Mouse (Mus musculus): ENCODE data around the gene Ell. TPM values are rescaled to one million over a fixed set of nuclear protein-coding genes. Genes with fewer than 3 reads are reported as not detected.
A peak's percentile ranks its signal among the peaks of the same experiment; 100 is the strongest.

Ell gene
- total and polyA plus RNA-seq, 2 experiments = 10.0 to 25.0 TPM

DNA sequence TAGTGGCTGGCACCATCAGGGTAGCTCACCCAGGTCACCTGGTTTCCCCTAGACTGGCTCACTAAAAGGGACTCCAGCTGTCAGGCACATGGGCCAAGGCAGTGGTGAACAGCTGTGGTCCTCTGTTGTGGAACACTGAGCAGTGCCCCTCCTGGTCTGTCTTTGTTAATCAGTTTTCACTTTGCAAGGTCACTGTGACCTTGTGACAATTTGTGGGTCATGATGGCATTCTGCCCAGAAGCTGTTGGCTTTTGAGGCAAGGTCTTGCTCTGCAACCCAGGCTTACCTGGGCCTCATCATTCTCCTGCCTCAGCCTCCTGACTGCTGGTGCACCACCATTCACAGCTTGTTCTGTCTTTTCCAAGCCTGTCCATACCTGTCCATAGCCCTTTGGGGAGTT, 31.1 kb downstream of the Ell start:
- Histone ChIP-seq H3K4me3 (ENCODE audit: insufficient read depth, low read depth, low read length) (no peak overlapping the region), H3K4me1 (ENCODE audit: control insufficient read depth, insufficient read depth, low read length) (peaks cover 22% of the 10 kb centered on the region), H3K27ac (replicated peaks; ENCODE audit: insufficient read depth, low read depth, low read length) (no peak overlapping the region), H3K79me2 (ENCODE audit: control insufficient read depth, insufficient read depth, low read length) (peaks cover 52% of the 10 kb centered on the region), H3K9ac (ENCODE audit: low read depth, low read length) (no peak overlapping the region), H3K36me3 (ENCODE audit: control insufficient read depth, insufficient read depth, low read length) (peaks cover 3% of the 10 kb centered on the region; the same call in 1 of the 2 replicates), H3K27me3 (ENCODE audit: control insufficient read depth, insufficient read depth, low read length) (no peaks in the 10 kb centered on the region)
- no peak for TF ChIP-seq POLR2A (IDR thresholded peaks at IDR 0.05; ENCODE audit: extremely low read depth, insufficient read depth, low read length)
- no peak for TF ChIP-seq CTCF (IDR thresholded peaks at IDR 0.05; ENCODE audit: low read depth, low read length)
- no peak for DNase-seq (ENCODE audit: extremely low read depth, low read depth, low spot score)

DNA sequence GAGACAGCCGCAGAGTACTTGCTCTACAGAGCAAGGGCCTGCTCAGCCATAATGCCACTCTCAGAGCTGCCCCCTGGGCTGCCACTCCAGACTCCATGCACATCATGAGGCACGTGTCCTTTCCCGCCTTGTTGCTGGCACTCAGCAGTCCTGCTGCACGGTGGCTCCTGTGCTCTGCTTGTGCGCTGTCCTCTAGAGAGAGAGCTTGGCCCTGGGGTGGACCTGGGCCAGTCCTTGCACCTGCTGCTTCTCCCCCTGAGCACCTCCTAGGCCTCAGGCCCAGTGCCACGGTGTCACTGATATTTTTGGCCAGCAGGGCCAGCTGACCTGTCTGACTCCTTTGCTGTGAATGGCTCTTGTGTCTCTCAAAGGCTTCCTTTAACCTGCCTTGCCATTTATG, 31.7 kb downstream of the Ell start:
- H3K79me2 ChIP-seq (ENCODE audit: control insufficient read depth, insufficient read depth, low read length) = peaks cover 48% of the 10 kb centered on the region
- H3K36me3 ChIP-seq (ENCODE audit: control insufficient read depth, insufficient read depth, low read length) = peaks cover 3% of the 10 kb centered on the region; the same call in 1 of the 2 replicates
- no peak for TF ChIP-seq CTCF (IDR thresholded peaks at IDR 0.05; ENCODE audit: low read depth, low read length)
- no peak for TF ChIP-seq POLR2A (IDR thresholded peaks at IDR 0.05; ENCODE audit: extremely low read depth, insufficient read depth, low read length)
- no peak overlapping the region for H3K27ac ChIP-seq (replicated peaks; ENCODE audit: insufficient read depth, low read depth, low read length)
- no peaks in the 10 kb centered on the region for H3K27me3 ChIP-seq (ENCODE audit: control insufficient read depth, insufficient read depth, low read length)
- no peak overlapping the region for H3K4me3 ChIP-seq (ENCODE audit: insufficient read depth, low read depth, low read length)
- H3K4me1 ChIP-seq (ENCODE audit: control insufficient read depth, insufficient read depth, low read length) = peaks cover 17% of the 10 kb centered on the region
- no peak for DNase-seq (ENCODE audit: extremely low read depth, low read depth, low spot score)
- no peak overlapping the region for H3K9ac ChIP-seq (ENCODE audit: low read depth, low read length)
- WGBS = 53% methylated on average over 6 of the region's 6 CpGs

DNA sequence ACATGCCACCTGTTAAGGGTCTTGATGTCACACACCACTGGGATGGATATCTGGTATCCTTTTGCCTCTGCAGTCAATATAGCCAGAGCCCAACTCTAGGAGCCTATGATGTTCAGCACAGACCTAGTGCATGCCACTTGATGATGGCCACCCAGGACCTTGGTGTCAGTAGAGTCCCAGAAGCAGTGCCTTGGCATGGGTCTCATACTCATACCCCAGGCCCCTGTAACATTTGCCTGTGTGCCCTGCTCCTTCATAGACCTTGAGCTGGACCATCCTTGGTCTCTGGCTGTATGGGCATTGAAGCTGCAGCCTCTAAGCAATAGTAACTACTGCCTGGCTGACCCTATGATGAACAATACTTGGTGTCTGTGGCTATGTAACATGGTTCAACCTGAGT, 35.0 kb downstream of the Ell start:
- H3K79me2 ChIP-seq (ENCODE audit: control insufficient read depth, insufficient read depth, low read length) = peaks cover 36% of the 10 kb centered on the region
- DNase-seq (ENCODE audit: extremely low read depth, low read depth, low spot score) = no peak
- H3K36me3 ChIP-seq (ENCODE audit: control insufficient read depth, insufficient read depth, low read length) = peaks cover 9% of the 10 kb centered on the region; the same call in 1 of the 2 replicates

DNA sequence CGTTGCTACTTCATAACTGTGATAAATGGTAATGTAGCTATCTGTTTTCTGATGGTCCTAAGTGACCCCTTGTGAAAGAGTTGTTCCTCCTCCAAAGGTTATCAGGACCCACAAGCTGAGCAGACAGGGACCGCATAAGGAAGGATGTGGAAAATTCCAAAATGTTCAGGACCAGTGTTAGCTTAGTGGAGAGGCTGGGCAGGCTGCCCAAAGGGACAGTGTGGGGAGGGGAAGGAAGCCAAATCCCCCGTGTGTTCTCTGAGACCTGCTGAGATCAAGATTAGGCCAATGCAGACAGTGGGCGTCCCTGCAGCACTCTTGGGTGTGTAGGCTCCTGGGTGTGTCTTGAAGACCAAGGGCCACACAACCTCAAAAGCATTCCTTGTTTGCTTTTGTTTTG, 35.7 kb downstream of the Ell start:
- Histone ChIP-seq H3K27ac (replicated peaks; ENCODE audit: insufficient read depth, low read depth, low read length) (no peak overlapping the region), H3K4me1 (ENCODE audit: control insufficient read depth, insufficient read depth, low read length) (peaks cover 8% of the 10 kb centered on the region), H3K36me3 (ENCODE audit: control insufficient read depth, insufficient read depth, low read length) (peaks cover 12% of the 10 kb centered on the region; the same call in 1 of the 2 replicates), H3K9ac (ENCODE audit: low read depth, low read length) (no peak overlapping the region), H3K4me3 (ENCODE audit: insufficient read depth, low read depth, low read length) (no peak overlapping the region), H3K27me3 (ENCODE audit: control insufficient read depth, insufficient read depth, low read length) (no peaks in the 10 kb centered on the region), H3K79me2 (ENCODE audit: control insufficient read depth, insufficient read depth, low read length) (peaks cover 30% of the 10 kb centered on the region; the same call in 1 of the 2 replicates)
- WGBS = 50% methylated on average over 4 of the region's 4 CpGs
- no peak for DNase-seq (ENCODE audit: extremely low read depth, low read depth, low spot score)
- TF ChIP-seq POLR2A (IDR thresholded peaks at IDR 0.05; ENCODE audit: extremely low read depth, insufficient read depth, low read length) (no peak), CTCF (IDR thresholded peaks at IDR 0.05; ENCODE audit: low read depth, low read length) (no peak)

More for the DNA sequence above, 35.0 kb downstream of the Ell start:
- no peak for TF ChIP-seq POLR2A (IDR thresholded peaks at IDR 0.05; ENCODE audit: extremely low read depth, insufficient read depth, low read length)
- no peak for TF ChIP-seq CTCF (IDR thresholded peaks at IDR 0.05; ENCODE audit: low read depth, low read length)
- no peak overlapping the region for H3K4me3 ChIP-seq (ENCODE audit: insufficient read depth, low read depth, low read length)
- peaks cover 12% of the 10 kb centered on the region for H3K4me1 ChIP-seq (ENCODE audit: control insufficient read depth, insufficient read depth, low read length)
- H3K27me3 ChIP-seq (ENCODE audit: control insufficient read depth, insufficient read depth, low read length) = no peaks in the 10 kb centered on the region
- H3K27ac ChIP-seq (replicated peaks; ENCODE audit: insufficient read depth, low read depth, low read length) = no peak overlapping the region; the same call in 1 of the 2 replicates
- H3K9ac ChIP-seq (ENCODE audit: low read depth, low read length) = no peak overlapping the region

DNA sequence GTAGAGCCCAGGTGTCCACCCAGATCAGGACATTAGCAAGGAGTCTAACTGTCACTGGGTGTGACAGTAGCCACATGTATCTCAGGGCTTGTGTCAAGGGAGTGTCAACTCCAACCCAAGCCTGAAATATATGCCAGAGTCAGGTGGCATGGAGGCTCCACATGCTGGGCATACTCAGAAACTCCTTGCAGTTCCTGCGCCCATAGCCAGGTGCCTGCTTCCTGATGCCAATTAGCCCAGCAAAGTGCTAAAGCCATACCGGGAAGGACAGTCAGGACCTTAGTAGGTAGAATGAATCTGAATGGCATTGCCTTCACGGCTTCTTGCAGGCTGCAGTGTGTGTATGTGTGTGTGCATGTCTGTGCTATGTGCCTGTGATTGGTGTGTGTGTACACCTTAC, 38.0 kb downstream of the Ell start:
- 93% methylated on average over 3 of the region's 3 CpGs for WGBS
- no peak for DNase-seq (ENCODE audit: extremely low read depth, low read depth, low spot score)
- no peaks in the 10 kb centered on the region for H3K4me1 ChIP-seq (ENCODE audit: control insufficient read depth, insufficient read depth, low read length)
- H3K9ac ChIP-seq (ENCODE audit: low read depth, low read length) = no peak overlapping the region
- H3K27ac ChIP-seq (replicated peaks; ENCODE audit: insufficient read depth, low read depth, low read length) = no peak overlapping the region
- peaks cover 7% of the 10 kb centered on the region; the same call in 1 of the 2 replicates for H3K79me2 ChIP-seq (ENCODE audit: control insufficient read depth, insufficient read depth, low read length)
- H3K4me3 ChIP-seq (ENCODE audit: insufficient read depth, low read depth, low read length) = no peak overlapping the region
- no peak for TF ChIP-seq POLR2A (IDR thresholded peaks at IDR 0.05; ENCODE audit: extremely low read depth, insufficient read depth, low read length)
- no peaks in the 10 kb centered on the region for H3K27me3 ChIP-seq (ENCODE audit: control insufficient read depth, insufficient read depth, low read length)
- H3K36me3 ChIP-seq (ENCODE audit: control insufficient read depth, insufficient read depth, low read length) = peaks cover 26% of the 10 kb centered on the region

DNA sequence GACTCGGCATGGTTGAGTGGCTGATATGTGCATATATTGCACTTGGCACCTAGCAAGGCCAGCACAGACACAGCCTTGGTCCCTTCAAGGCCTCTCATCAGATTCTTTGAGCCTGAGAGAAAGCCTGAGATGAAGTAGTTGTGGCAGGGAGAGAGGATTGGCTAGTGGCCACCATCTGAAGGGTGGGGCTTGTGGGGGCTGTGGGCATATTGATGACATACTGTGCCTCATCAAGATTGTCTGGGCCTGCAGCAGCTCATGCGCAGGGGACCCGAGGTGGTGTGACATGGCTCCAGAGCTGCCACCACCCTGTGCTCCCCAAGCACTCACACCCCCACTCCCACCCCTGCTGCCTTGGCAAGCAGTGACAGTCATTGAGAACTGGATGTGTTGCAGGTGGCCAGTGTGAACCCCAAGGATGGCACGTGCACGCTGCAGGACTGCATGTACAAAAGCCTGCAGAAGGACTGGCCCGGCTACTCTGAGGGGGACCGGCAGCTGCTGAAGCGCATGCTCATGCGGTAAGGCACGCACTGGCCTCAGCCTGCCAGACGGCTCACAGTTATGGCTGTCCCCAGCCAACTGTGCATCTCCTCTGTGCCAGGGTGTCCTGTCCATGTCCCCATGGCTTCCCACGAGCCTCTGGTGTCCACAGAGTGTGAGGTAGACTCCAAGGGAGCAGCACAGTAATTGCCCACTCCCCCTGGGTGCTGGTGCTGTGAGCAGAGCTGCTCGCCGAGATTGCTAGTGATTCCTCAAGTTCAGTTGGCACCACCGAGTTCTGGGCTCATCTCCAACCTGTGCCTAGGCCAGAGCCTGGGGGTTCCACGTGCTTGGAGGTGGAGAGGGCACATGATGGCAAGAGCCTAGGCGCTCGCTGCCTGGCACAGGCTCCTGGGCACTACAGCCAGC, 44.5 kb downstream of the Ell start:
- Histone ChIP-seq H3K27me3 (ENCODE audit: control insufficient read depth, insufficient read depth, low read length) (no peaks in the 10 kb centered on the region), H3K27ac (replicated peaks; ENCODE audit: insufficient read depth, low read depth, low read length) (no peak overlapping the region), H3K36me3 (ENCODE audit: control insufficient read depth, insufficient read depth, low read length) (peaks cover 44% of the 10 kb centered on the region), H3K9ac (ENCODE audit: low read depth, low read length) (no peak overlapping the region), H3K79me2 (ENCODE audit: control insufficient read depth, insufficient read depth, low read length) (peaks cover 9% of the 10 kb centered on the region; the same call in 1 of the 2 replicates), H3K4me1 (ENCODE audit: control insufficient read depth, insufficient read depth, low read length) (peaks cover 11% of the 10 kb centered on the region), H3K4me3 (ENCODE audit: insufficient read depth, low read depth, low read length) (no peak overlapping the region)
- WGBS = 45% methylated on average over 18 of the region's 18 CpGs
- no peak for TF ChIP-seq CTCF (IDR thresholded peaks at IDR 0.05; ENCODE audit: low read depth, low read length)
- TF ChIP-seq POLR2A (IDR thresholded peaks at IDR 0.05; ENCODE audit: extremely low read depth, insufficient read depth, low read length) = no peak
- peak; percentile 96 for DNase-seq (ENCODE audit: extremely low read depth, low read depth, low spot score)

Measured in liver, adult 2 months (tissue).